Mouse (Mus musculus): ENCODE measurements around the gene Naa40.

Gene Naa40

GRCm38 (mm10) chr19:7214484-7214883 is 26.5 kb downstream of the Naa40 start:
- no peak for DNase-seq (ENCODE audit: inconsistent ontology term)

GRCm38 (mm10) chr19:7213010-7213409 is 28.0 kb downstream of the Naa40 start:
- DNase-seq (ENCODE audit: inconsistent ontology term), result no peak

- no peak for DNase-seq (ENCODE audit: inconsistent ontology term)
Measured at GRCm38 (mm10) chr19:7212216-7212615, 28.8 kb downstream of the Naa40 start.

GRCm38 (mm10) chr19:7209907-7210646 is 30.9 kb downstream of the Naa40 start:
- no peak for DNase-seq (ENCODE audit: inconsistent ontology term)

- DNase-seq (ENCODE audit: inconsistent ontology term), result peak; percentile 96
Measured at GRCm38 (mm10) chr19:7205753-7206736, 34.9 kb downstream of the Naa40 start, which contains the start of gene Otub1. Gene Otub1 (minus strand): TSS chr19:7206316.

- no peak for DNase-seq (ENCODE audit: inconsistent ontology term)
Measured at GRCm38 (mm10) chr19:7205326-7205725, 35.7 kb downstream of the Naa40 start.

- peak; percentile 20 for DNase-seq (ENCODE audit: inconsistent ontology term)
Measured at GRCm38 (mm10) chr19:7204898-7205297, 36.1 kb downstream of the Naa40 start.

GRCm38 (mm10) chr19:7200427-7200826 is 40.6 kb downstream of the Naa40 start:
- DNase-seq (ENCODE audit: inconsistent ontology term), result no peak

- no peak for DNase-seq (ENCODE audit: inconsistent ontology term)
Measured at GRCm38 (mm10) chr19:7199089-7199488, 41.9 kb downstream of the Naa40 start.

GRCm38 (mm10) chr19:7197445-7197844 is 43.5 kb downstream of the Naa40 start:
- DNase-seq (ENCODE audit: inconsistent ontology term), result no peak

GRCm38 (mm10) chr19:7196741-7197270 is 44.2 kb downstream of the Naa40 start:
- DNase-seq (ENCODE audit: inconsistent ontology term), result peak; percentile 58

GRCm38 (mm10) chr19:7195900-7196728 is 44.9 kb downstream of the Naa40 start:
- DNase-seq (ENCODE audit: inconsistent ontology term), result peak; percentile 62

GRCm38 (mm10) chr19:7192561-7192967 is 48.4 kb downstream of the Naa40 start:
- DNase-seq (ENCODE audit: inconsistent ontology term), result no peak

- no peak for DNase-seq (ENCODE audit: inconsistent ontology term)
Measured at GRCm38 (mm10) chr19:7191639-7192038, 49.3 kb downstream of the Naa40 start.

GRCm38 (mm10) chr19:7190986-7191385 is 50.0 kb downstream of the Naa40 start:
- no peak for DNase-seq (ENCODE audit: inconsistent ontology term)

GRCm38 (mm10) chr19:7189026-7189425 is 52.0 kb downstream of the Naa40 start:
- no peak for DNase-seq (ENCODE audit: inconsistent ontology term)

GRCm38 (mm10) chr19:7187157-7187556 is 53.8 kb downstream of the Naa40 start:
- no peak for DNase-seq (ENCODE audit: inconsistent ontology term)

- DNase-seq (ENCODE audit: inconsistent ontology term), result no peak
Measured at GRCm38 (mm10) chr19:7185715-7186291, 55.2 kb downstream of the Naa40 start.

GRCm38 (mm10) chr19:7185059-7185458 is 55.9 kb downstream of the Naa40 start:
- no peak for DNase-seq (ENCODE audit: inconsistent ontology term)

GRCm38 (mm10) chr19:7183419-7183818 is 57.6 kb downstream of the Naa40 start:
- DNase-seq (ENCODE audit: inconsistent ontology term), result no peak

All from Muller cell, postnatal 12 days (primary cell).